Mouse (Mus musculus) ovary, postnatal 14 days (tissue): ENCODE data around the gene Erlin1.

Source experiments
- DNase-seq: peaks from one replicate; pipeline ENCODE4 v3.0.0; 2022; ENCODE audit warnings: low spot score

Erlin1 gene

GRCm38 (mm10) chr19:44069121-44069913, at the start of gene Erlin1:
Gene Erlin1 (minus strand): TSS chr19:44069785.
- DNase-seq = peak; percentile 84

- no peak for DNase-seq
Observed at GRCm38 (mm10) chr19:44117793-44118192, 48.2 kb upstream of the Erlin1 start.

- DNase-seq = no peak
Observed at GRCm38 (mm10) chr19:44111706-44112105, 42.1 kb upstream of the Erlin1 start.

DNA sequence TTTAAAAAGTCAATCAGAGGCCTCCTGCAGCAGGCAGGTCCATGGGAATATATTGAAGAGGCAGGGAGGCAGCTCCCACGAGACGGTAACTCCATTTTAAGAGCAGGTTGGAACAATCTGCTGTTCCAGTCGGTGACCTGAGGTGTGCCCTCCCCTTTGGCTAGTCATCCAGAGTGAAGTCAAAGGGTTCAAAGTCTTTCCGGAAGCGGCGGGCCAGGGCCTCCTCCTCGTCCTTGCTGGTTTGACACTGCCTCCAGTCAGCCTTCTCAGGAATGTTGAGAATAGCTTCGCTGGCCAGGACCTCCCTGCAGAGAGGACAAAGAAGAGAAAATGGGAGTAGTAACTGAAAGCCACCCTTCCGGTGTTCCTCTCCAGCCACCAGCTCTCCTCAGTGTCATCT, 40.8 kb upstream of the Erlin1 start:
- DNase-seq = no peak

- DNase-seq = peak; percentile 7
Observed at GRCm38 (mm10) chr19:44108996-44109395, 39.4 kb upstream of the Erlin1 start.

- DNase-seq = peak; percentile 9
Observed at GRCm38 (mm10) chr19:44107661-44108521, 38.3 kb upstream of the Erlin1 start.

DNA sequence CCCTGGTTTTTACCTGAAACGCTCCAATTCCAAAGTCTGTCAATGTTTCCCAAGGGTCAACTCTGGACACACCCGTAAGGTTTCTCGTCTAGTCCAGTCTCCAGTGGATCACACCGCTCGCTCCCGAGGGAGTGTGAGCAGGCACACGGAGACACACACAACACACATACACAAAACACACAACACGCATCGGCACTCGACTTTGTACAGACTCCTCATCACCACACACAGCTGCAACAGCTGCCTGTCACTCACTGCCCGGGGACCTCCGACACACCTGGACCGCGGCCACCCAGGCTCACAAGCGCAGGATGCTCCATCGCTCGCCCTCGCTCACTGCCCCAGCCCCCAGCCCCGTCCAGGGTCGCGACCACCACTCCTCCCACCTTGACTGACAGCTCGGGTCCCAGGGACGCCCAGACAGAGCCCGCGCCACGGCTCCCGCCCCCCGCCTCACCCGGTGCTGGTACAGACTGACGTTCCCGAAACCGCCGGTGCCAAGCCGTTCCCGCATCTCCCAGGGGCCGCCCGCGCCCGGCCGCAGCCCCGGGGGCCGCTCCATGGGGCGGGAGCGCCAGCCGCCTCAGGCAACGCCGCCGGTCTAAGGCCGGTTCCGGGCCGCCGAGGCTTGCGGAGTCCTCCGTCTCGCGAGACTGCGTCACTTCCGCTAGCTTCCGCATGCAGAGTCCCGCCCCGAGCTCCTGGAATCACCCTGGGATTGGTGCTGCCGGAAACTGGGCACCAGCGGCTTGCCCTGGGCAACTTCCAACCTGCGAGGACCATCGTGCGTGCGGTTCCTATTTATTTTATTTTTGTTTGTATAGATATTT, 37.5 kb upstream of the Erlin1 start, which contains the start of gene Chuk:
Gene Chuk (minus strand): TSS at position 650 of the 830 bp plus-strand sequence.
- peak; percentile 94 for DNase-seq

DNA sequence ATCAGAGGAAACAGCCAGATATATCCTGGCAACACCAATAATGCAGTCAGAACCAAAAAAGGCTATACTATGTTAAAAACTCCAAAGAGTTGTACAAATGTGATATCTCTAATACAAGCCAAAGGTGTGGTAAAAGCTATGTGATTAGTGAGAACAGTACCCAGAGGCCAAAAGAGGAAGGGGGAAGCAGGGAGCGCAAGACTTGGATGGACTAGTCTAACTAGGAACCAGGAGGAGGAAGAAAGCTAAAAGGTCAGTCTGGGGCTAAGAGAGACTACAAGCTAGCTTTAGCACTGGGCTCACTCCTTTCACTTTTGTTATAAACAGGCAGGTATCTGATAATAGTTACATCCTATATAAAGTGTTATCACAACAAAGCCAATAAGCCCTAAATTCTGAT, 34.8 kb upstream of the Erlin1 start:
- DNase-seq = no peak

DNA sequence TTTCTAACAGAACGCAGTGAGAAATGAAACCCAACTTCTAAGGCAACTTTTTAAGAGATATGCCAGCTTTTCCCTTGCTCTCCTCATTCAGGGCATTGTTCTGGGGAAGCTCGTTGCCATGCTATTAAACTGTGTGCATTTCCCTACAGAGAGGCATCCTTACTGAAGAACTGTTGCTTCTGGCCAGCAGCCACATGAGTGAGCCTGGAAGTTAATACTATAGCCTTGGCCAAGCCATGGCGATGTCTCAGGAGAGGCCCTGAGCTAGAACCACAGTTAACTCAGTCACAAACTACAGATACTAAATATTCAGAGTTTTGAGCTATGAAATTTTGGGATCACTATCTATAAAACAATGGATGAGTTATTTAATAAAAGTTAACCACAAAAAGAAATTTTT, 33.4 kb upstream of the Erlin1 start:
- no peak for DNase-seq

- no peak for DNase-seq
Observed at GRCm38 (mm10) chr19:44100840-44101239, 31.3 kb upstream of the Erlin1 start.

GRCm38 (mm10) chr19:44086278-44086677, 16.7 kb upstream of the Erlin1 start:
- no peak for DNase-seq

DNA sequence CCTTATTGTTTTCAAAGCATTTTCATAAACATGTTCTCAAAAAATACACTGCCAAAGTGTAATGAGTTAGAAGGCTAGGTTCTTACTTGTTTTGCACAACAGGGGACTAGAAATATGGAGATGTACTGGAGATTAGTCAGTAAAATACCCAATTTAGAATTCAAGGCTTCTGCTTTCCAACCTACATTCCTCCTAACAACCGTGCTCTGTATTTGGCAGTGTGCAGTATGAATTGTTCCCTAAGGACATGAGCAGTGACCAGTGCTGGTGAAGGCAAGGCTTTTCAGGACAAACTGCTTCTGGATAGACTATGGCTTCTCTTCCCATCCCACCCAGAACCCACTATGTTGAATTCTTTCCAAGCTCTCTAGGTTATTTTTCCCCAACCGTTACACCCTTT, 11.3 kb upstream of the Erlin1 start:
- DNase-seq = no peak

GRCm38 (mm10) chr19:44080023-44080422, 10.4 kb upstream of the Erlin1 start:
- DNase-seq = no peak

- DNase-seq = no peak
Observed at GRCm38 (mm10) chr19:44077024-44077423, 7.4 kb upstream of the Erlin1 start.

DNA sequence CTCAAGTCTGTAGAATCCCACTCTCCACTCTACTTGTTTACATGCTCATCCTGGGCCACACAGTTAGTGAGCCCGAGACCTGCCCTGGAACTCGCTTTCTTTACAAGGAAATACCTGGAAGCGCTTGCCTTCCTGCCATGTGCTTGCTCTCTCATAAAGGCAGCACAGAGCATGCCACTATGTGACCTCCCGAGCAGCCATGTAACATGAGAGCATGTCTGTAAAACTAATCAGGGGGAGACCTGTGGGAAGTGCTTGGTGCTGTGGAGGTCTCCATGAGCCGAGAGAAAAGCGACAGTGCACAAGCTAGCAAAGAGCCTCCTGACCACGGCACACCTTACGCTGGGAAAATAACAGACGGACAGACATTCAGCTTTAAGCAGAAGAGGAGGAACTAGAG, 6.9 kb upstream of the Erlin1 start:
- no peak for DNase-seq

DNA sequence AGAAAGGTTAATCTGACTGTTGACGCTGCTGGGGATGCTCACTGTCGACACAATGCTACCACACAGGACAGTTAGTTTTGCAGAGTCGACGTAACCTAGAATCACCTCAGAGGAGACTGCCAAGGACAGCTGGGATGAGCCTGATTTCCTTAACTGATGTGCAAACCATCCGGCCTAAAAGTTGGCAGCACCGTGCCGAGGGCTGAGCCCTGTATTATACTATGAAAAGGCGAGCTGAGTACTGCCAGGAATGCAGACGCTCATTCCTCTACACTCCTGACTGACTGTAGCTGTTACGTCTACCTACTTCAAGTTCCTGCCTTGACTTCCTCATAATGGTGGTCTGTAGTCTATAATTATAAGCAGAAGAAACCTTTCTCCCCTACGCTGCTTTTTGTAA, 5.4 kb upstream of the Erlin1 start:
- DNase-seq = no peak

- DNase-seq = no peak
Observed at GRCm38 (mm10) chr19:44071166-44071565, 1.6 kb upstream of the Erlin1 start.

DNA sequence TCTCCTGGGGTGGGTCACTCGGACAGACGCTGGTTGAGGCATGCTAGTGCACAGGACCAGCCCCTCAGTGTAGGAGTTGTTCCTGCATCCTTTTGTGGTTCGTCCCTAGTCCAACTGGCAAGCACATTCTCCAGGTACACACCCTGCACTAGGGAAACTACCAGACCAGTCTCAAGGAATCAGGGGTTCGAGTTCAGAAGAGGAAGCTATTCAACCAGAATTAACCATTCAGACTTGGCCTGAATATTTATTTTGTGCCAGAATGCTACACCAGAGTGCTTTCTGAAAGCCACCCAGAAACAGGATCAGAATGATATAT, 288 bp upstream of the Erlin1 start:
- DNase-seq = no peak

- DNase-seq = no peak
Observed at GRCm38 (mm10) chr19:44068232-44068631, 1.4 kb downstream of the Erlin1 start.

- no peak for DNase-seq
Observed at GRCm38 (mm10) chr19:44067323-44068049, 2.1 kb downstream of the Erlin1 start.

- DNase-seq = no peak
Observed at GRCm38 (mm10) chr19:44064734-44065133, 4.9 kb downstream of the Erlin1 start.

GRCm38 (mm10) chr19:44063773-44064172, 5.8 kb downstream of the Erlin1 start:
- DNase-seq = no peak
